Mouse (Mus musculus): ENCODE data around the gene Ttc7b. TPM values are rescaled to one million over a fixed set of nuclear protein-coding genes. Genes with fewer than 3 reads are reported as not detected.

Gene Ttc7b
- total RNA-seq, 1 experiment = 19.0 TPM

DNA sequence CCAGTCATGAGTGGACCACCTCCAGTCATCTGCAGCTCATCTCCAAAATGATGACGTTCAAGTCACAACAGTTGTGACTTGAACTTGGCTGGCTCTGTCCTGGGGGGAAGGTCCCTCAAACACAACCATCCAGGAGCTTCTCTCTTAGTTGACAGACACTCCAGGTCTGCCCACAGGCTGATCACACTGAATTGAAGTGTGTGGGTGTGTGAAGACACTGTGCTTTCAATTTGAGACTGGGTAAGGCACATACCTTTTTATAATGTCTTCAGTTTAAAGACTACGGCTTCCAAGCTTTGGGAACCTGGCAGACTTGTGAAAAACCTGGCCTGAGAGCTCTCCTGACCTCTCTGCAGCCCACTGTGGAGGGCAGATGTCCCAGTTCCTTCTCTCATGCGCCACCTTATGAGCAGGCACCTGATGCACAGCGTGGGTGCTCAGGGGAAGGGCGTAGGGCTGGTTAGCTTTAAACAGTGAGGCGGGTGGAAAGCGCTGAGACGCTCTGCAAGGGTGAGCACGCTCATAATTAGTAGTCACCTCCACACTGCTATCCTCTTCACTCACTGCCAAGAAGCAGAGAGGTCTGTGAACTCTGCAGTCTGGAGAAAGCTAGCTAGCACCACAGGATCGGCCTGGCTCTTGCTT is 28.5 kb downstream of the Ttc7b start:
- no peak overlapping the region for H3K4me3 ChIP-seq (ENCODE audit: insufficient read depth in 1 of 2, low read depth in 1 of 2, low read length in 2 of 2, poor library complexity in 1 of 2, severe bottlenecking in 1 of 2)
- no peaks in the 10 kb centered on the region for H3K9me3 ChIP-seq (ENCODE audit: control insufficient read depth, insufficient read depth, low read depth, low read length)
- H3K36me3 ChIP-seq (ENCODE audit: control insufficient read depth, insufficient read depth, low read length, poor library complexity, severe bottlenecking) = peaks cover 25% of the 10 kb centered on the region
- in situ Hi-C loops (cut with MboI; ENCODE audit: low sequenced_read_pairs in 2 of 2, unreplicated experiment in 2 of 2) = no loop called here
- DNase-seq (ENCODE audit: low read depth, low spot score) = no peak
- H3K27ac ChIP-seq (ENCODE audit: insufficient read depth, low read depth, low read length, poor library complexity, severe bottlenecking) = no peak overlapping the region
- no peaks in the 10 kb centered on the region for H3K4me1 ChIP-seq (ENCODE audit: control insufficient read depth in 2 of 2, insufficient read depth in 2 of 2, low read length in 2 of 2, poor library complexity in 1 of 2)
- TF ChIP-seq ZC3H11A (IDR thresholded peaks at IDR 0.05; ENCODE audit: borderline replicate concordance, low read depth, low read length) (no peak), HCFC1 (IDR thresholded peaks at IDR 0.05; ENCODE audit: borderline replicate concordance, insufficient read depth, low read length) (no peak), CHD2 (IDR thresholded peaks at IDR 0.05; ENCODE audit: low read depth, low read length) (no peak), MAFK (IDR thresholded peaks at IDR 0.05; ENCODE audit: insufficient read depth, low read depth, low read length) (no peak), ZNF384 (IDR thresholded peaks at IDR 0.05; ENCODE audit: low read depth, low read length) (no peak)
- H3K9ac ChIP-seq (ENCODE audit: insufficient read depth, low read depth, low read length, poor library complexity, severe bottlenecking) = no peak overlapping the region

DNA sequence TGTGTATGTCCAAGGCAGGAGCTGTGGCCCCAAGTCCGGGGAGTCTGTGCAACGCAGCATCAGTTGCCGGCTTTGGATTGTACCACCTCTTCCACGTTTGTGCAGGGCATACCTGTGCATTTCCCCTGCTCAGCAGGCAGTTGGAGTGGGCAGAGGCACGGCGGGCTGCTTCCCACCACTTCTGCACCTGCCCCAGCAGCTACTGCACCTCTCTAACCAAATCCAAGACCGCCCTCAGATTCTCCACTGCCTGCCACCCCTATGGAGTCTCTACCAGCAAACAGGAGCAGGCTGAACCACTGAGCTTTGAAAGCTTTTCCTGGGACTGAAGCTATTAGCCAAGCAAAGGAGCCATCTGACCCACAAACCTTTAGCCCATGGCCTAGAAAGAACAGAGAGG is 30.8 kb downstream of the Ttc7b start:
- Histone ChIP-seq H3K27ac (ENCODE audit: insufficient read depth, low read depth, low read length, poor library complexity, severe bottlenecking) (no peak overlapping the region), H3K4me3 (ENCODE audit: insufficient read depth in 1 of 2, low read depth in 1 of 2, low read length in 2 of 2, poor library complexity in 1 of 2, severe bottlenecking in 1 of 2) (no peak overlapping the region), H3K36me3 (ENCODE audit: control insufficient read depth, insufficient read depth, low read length, poor library complexity, severe bottlenecking) (peaks cover 19% of the 10 kb centered on the region), H3K9ac (ENCODE audit: insufficient read depth, low read depth, low read length, poor library complexity, severe bottlenecking) (no peak overlapping the region), H3K9me3 (ENCODE audit: control insufficient read depth, insufficient read depth, low read depth, low read length) (no peaks in the 10 kb centered on the region), H3K4me1 (ENCODE audit: control insufficient read depth in 2 of 2, insufficient read depth in 2 of 2, low read length in 2 of 2, poor library complexity in 1 of 2) (no peaks in the 10 kb centered on the region)
- no peak for DNase-seq (ENCODE audit: low read depth, low spot score)
- in situ Hi-C loops (cut with MboI; ENCODE audit: low sequenced_read_pairs in 2 of 2, unreplicated experiment in 2 of 2) = loop anchor here (10.0 kb wide), 1 partner anchor 325 kb away; no protein-coding TSS in a partner anchor
- no peak for TF ChIP-seq MAFK (IDR thresholded peaks at IDR 0.05; ENCODE audit: insufficient read depth, low read depth, low read length)
- no peak for TF ChIP-seq ZC3H11A (IDR thresholded peaks at IDR 0.05; ENCODE audit: borderline replicate concordance, low read depth, low read length)
- TF ChIP-seq CHD2 (IDR thresholded peaks at IDR 0.05; ENCODE audit: low read depth, low read length) = no peak
- no peak for TF ChIP-seq HCFC1 (IDR thresholded peaks at IDR 0.05; ENCODE audit: borderline replicate concordance, insufficient read depth, low read length)
- no peak for TF ChIP-seq ZNF384 (IDR thresholded peaks at IDR 0.05; ENCODE audit: low read depth, low read length)

GRCm38 (mm10) chr12:100488368-100488767 is 32.3 kb downstream of the Ttc7b start:
- Histone ChIP-seq H3K9ac (ENCODE audit: insufficient read depth, low read depth, low read length, poor library complexity, severe bottlenecking) (no peak overlapping the region), H3K36me3 (ENCODE audit: control insufficient read depth, insufficient read depth, low read length, poor library complexity, severe bottlenecking) (peaks cover 13% of the 10 kb centered on the region), H3K4me1 (ENCODE audit: control insufficient read depth in 2 of 2, insufficient read depth in 2 of 2, low read length in 2 of 2, poor library complexity in 1 of 2) (no peaks in the 10 kb centered on the region), H3K4me3 (ENCODE audit: insufficient read depth in 1 of 2, low read depth in 1 of 2, low read length in 2 of 2, poor library complexity in 1 of 2, severe bottlenecking in 1 of 2) (no peak overlapping the region), H3K27ac (ENCODE audit: insufficient read depth, low read depth, low read length, poor library complexity, severe bottlenecking) (no peak overlapping the region), H3K9me3 (ENCODE audit: control insufficient read depth, insufficient read depth, low read depth, low read length) (no peaks in the 10 kb centered on the region)
- in situ Hi-C loops (cut with MboI; ENCODE audit: low sequenced_read_pairs in 2 of 2, unreplicated experiment in 2 of 2) = loop anchor here (10.0 kb wide), 1 partner anchor 324 kb away; no protein-coding TSS in a partner anchor
- TF ChIP-seq ZNF384 (IDR thresholded peaks at IDR 0.05; ENCODE audit: low read depth, low read length) (no peak), CHD2 (IDR thresholded peaks at IDR 0.05; ENCODE audit: low read depth, low read length) (no peak), ZC3H11A (IDR thresholded peaks at IDR 0.05; ENCODE audit: borderline replicate concordance, low read depth, low read length) (no peak), MAFK (IDR thresholded peaks at IDR 0.05; ENCODE audit: insufficient read depth, low read depth, low read length) (no peak), HCFC1 (IDR thresholded peaks at IDR 0.05; ENCODE audit: borderline replicate concordance, insufficient read depth, low read length) (no peak)
- DNase-seq (ENCODE audit: low read depth, low spot score) = no peak

- TF ChIP-seq ZC3H11A (IDR thresholded peaks at IDR 0.05; ENCODE audit: borderline replicate concordance, low read depth, low read length) (peak; percentile 56), ZNF384 (IDR thresholded peaks at IDR 0.05; ENCODE audit: low read depth, low read length) (no peak)
- Histone ChIP-seq H3K4me1 (ENCODE audit: control insufficient read depth in 2 of 2, insufficient read depth in 2 of 2, low read length in 2 of 2, poor library complexity in 1 of 2) (peaks cover 0 to 4% of the 10 kb centered on the region in 2 experiments; a peak in 2 of 4 replicates), H3K9ac (ENCODE audit: insufficient read depth, low read depth, low read length, poor library complexity, severe bottlenecking) (no peak overlapping the region), H3K9me3 (ENCODE audit: control insufficient read depth, insufficient read depth, low read depth, low read length) (no peaks in the 10 kb centered on the region), H3K4me3 (ENCODE audit: insufficient read depth in 1 of 2, low read depth in 1 of 2, low read length in 2 of 2, poor library complexity in 1 of 2, severe bottlenecking in 1 of 2) (no peak overlapping the region), H3K27ac (ENCODE audit: insufficient read depth, low read depth, low read length, poor library complexity, severe bottlenecking) (no peak overlapping the region), H3K36me3 (ENCODE audit: control insufficient read depth, insufficient read depth, low read length, poor library complexity, severe bottlenecking) (no peaks in the 10 kb centered on the region; the same call in 1 of the 2 replicates)
- DNase-seq (ENCODE audit: low read depth, low spot score) = no peak
- in situ Hi-C loops (cut with MboI; ENCODE audit: low sequenced_read_pairs in 2 of 2, unreplicated experiment in 2 of 2) = loop anchor here (10.0 kb wide), 1 partner anchor 321 kb away; no protein-coding TSS in a partner anchor
These were observed 34.4 kb downstream of the Ttc7b start for GRCm38 (mm10) chr12:100486232-100486631.
